In genomic region chr5:28293990-28294389, GRCm38 (mm10) we compare ENCODE assay signal across 9 mouse cellular contexts. TPM values are rescaled to one million over a fixed set of nuclear protein-coding genes. Genes with fewer than 3 reads are reported as not detected.
DNase-seq lines count a peak whose midpoint lies in the region; ATAC-seq lines count a peak whose summit lies in the region.
"Had no signal": no experiment of that assay in that cellular context is flagged by ENCODE, and none has a peak within 500 bp of the region (broad histone marks: within the 10 kb centered on the region; RNA-seq: fewer than 3 reads in every experiment).

No protein-coding gene starts in this region.

- no peak overlapping the region for H3K4me2 ChIP-seq in neural tube, embryonic 15.5 days
- H3K4me2 ChIP-seq in kidney, embryonic 14.5 days (replicated peaks; ENCODE audit: low read depth, low read length): no peak overlapping the region
- H3K4me2 ChIP-seq in liver, embryonic 13.5 days: no peak overlapping the region
- H3K4me2 ChIP-seq: heart, embryonic 13.5 days had no signal

- WGBS in neural tube, embryonic 15.5 days: 8% methylated on average over 6 of the region's 6 CpGs
- WGBS in kidney, embryonic 14.5 days: 6% methylated on average over 6 of the region's 6 CpGs
- 3% methylated on average over 6 of the region's 6 CpGs for WGBS in liver, embryonic 13.5 days (ENCODE audit: insufficient replicate concordance)

- no peaks in the 10 kb centered on the region for H3K36me3 ChIP-seq in neural tube, embryonic 15.5 days
- no peaks in the 10 kb centered on the region for H3K36me3 ChIP-seq in kidney, embryonic 14.5 days (ENCODE audit: control insufficient read depth, insufficient read depth, low read length)
- no peaks in the 10 kb centered on the region for H3K36me3 ChIP-seq in liver, embryonic 13.5 days
- H3K36me3 ChIP-seq: heart, embryonic 13.5 days had no signal

- no peaks in the 10 kb centered on the region for H3K4me1 ChIP-seq in neural tube, embryonic 15.5 days
- no peaks in the 10 kb centered on the region for H3K4me1 ChIP-seq in kidney, embryonic 14.5 days (ENCODE audit: control insufficient read depth, insufficient read depth, low read length)
- H3K4me1 ChIP-seq in liver, embryonic 13.5 days (replicated peaks): 0 out of 2 replicates have a peak, but pooled peaks cover 3% of the 10 kb centered on the region
- H3K4me1 ChIP-seq: heart, embryonic 13.5 days had no signal

- no peak overlapping the region for H3K9ac ChIP-seq in neural tube, embryonic 15.5 days (replicated peaks)
- no peak overlapping the region for H3K9ac ChIP-seq in kidney, embryonic 14.5 days (ENCODE audit: low read depth, low read length)
- H3K9ac ChIP-seq in liver, embryonic 13.5 days: no peak overlapping the region
- H3K9ac ChIP-seq: heart, embryonic 13.5 days had no signal

- H3K27ac ChIP-seq in neural tube, embryonic 15.5 days (replicated peaks): no peak overlapping the region
- no peak overlapping the region for H3K27ac ChIP-seq in kidney, embryonic 14.5 days (ENCODE audit: low read depth, low read length)
- no peak overlapping the region for H3K27ac ChIP-seq in liver, embryonic 13.5 days
- H3K27ac ChIP-seq: heart, embryonic 13.5 days had no signal

- H3K27me3 ChIP-seq in neural tube, embryonic 15.5 days (replicated peaks): no peaks in the 10 kb centered on the region
- H3K27me3 ChIP-seq in kidney, embryonic 14.5 days (ENCODE audit: control insufficient read depth, insufficient read depth, low read length): no peaks in the 10 kb centered on the region
- no peaks in the 10 kb centered on the region for H3K27me3 ChIP-seq in liver, embryonic 13.5 days

- no peaks in the 10 kb centered on the region for H3K9me3 ChIP-seq in neural tube, embryonic 15.5 days (replicated peaks)
- H3K9me3 ChIP-seq in kidney, embryonic 14.5 days (ENCODE audit: control insufficient read depth, low read length): no peaks in the 10 kb centered on the region
- H3K9me3 ChIP-seq in liver, embryonic 13.5 days (replicated peaks): no peaks in the 10 kb centered on the region
- H3K9me3 ChIP-seq: heart, embryonic 13.5 days had no signal

- peak; percentile 88 for DNase-seq in neural tube, embryonic 10.5 days (ENCODE audit: extremely low spot score, low spot score)
- DNase-seq in cerebellum, adult 18-20 months: peak; percentile 90 to 95
- peak; percentile 24 to 69 for DNase-seq in frontal cortex, postnatal 10 days (ENCODE audit: low spot score in 2 of 2)
- peak; percentile 62 for DNase-seq in liver, embryonic 13.5 days
- DNase-seq in retina, adult 2 months (ENCODE audit: low read depth, low spot score): peak; percentile 42
- DNase-seq in thymus, postnatal 36 days: peak; percentile 72 to 82

- ATAC-seq in neural tube, embryonic 15.5 days (ENCODE audit: low FRiP score): no peak
- 0 out of 2 replicates have a peak, but pooled peaks have one; percentile 16 for ATAC-seq in kidney, embryonic 14.5 days (ENCODE audit: low FRiP score, low TSS enrichment)
- no peak for ATAC-seq in liver, embryonic 13.5 days (ENCODE audit: low read depth)

- no peak overlapping the region for H3K4me3 ChIP-seq in neural tube, embryonic 15.5 days (replicated peaks)
- H3K4me3 ChIP-seq in kidney, embryonic 14.5 days (ENCODE audit: low read length): no peak overlapping the region
- H3K4me3 ChIP-seq in liver, embryonic 13.5 days (replicated peaks): no peak overlapping the region
- H3K4me3 ChIP-seq: heart, embryonic 13.5 days had no signal

RNA-seq across cellular contexts. Expression of gene Rbm33, which starts 22.9 kb away (rescaled TPM):
- polyA plus RNA-seq in neural tube, embryonic 15.5 days (2015; fragmentation: Nextera tagmentation; extraction: Ambion mirVana): 12.1 and 12.3 TPM in 2 replicates
- 12.3 and 25.4 TPM in 2 replicates for polyA plus RNA-seq in kidney, embryonic 14.5 days (2014; fragmentation: Nextera tagmentation; extraction: Ambion mirVana)
- polyA plus RNA-seq in liver, embryonic 13.5 days (2015; fragmentation: Nextera tagmentation; extraction: Ambion mirVana): 5.7 and 7.3 TPM in 2 replicates

RNA-seq across cellular contexts. Expression of gene Cnpy1, which starts 48.4 kb away (rescaled TPM):
- polyA plus RNA-seq in neural tube, embryonic 15.5 days (2015; fragmentation: Nextera tagmentation; extraction: Ambion mirVana): 0.42 and 0.51 TPM in 2 replicates
- 0.14 and 0.19 TPM in 2 replicates for polyA plus RNA-seq in kidney, embryonic 14.5 days (2014; fragmentation: Nextera tagmentation; extraction: Ambion mirVana)
- 0.03 TPM in 1 of 2 replicates, not detected in the other for polyA plus RNA-seq in liver, embryonic 13.5 days (2015; fragmentation: Nextera tagmentation; extraction: Ambion mirVana)
- polyA plus RNA-seq: heart, embryonic 13.5 days had no signal

Comparison
In these comparisons a context has a peak if more than half of its experiments do, and no peak if none do; other contexts are left out.
1. DNase-seq: peak in every context shown above with its lines; median percentile 92 in cerebellum, adult 18-20 months; 88 in neural tube, embryonic 10.5 days; 77 in thymus, postnatal 36 days; 62 in liver, embryonic 13.5 days; 46 in frontal cortex, postnatal 10 days; 42 in retina, adult 2 months.